Mouse (Mus musculus) lung, adult 2 months (tissue): ENCODE measurements at regions not wholly inside any gene's neighbourhood (a gene's known extent, or its start where the extent isn't known, plus 50 kb on each side); places are given as distances from the start of the nearest gene placed in this dataset.
"Not testable (repeated sequence)": the region's sequence is repeated elsewhere in the genome, so short reads cannot be mapped to it uniquely, and the experiment has no call there.

Source experiments
- DNase-seq: peaks from one replicate; pipeline ENCODE4 v3.0.0; 2022
- H3K4me1 ChIP-seq: fragments of 200-500 bp; 2 replicates; pipeline ENCODE4 v1.6.1; 2011; ENCODE audit warnings: low read length; ENCODE audit not compliant: control insufficient read depth, insufficient read depth
- H3K4me3 ChIP-seq: fragments of 200-500 bp; replicated peaks from 2 replicates; pipeline ENCODE3; 2011; ENCODE audit warnings: low read depth, mild to moderate bottlenecking, control low read depth, low read length; ENCODE audit errors: extremely low read depth
- CTCF ChIP-seq: fragments of 200-500 bp; IDR thresholded peaks from 2 replicates; pipeline ENCODE4 v1.5.1; 2011; ENCODE audit warnings: mild to moderate bottlenecking, low read length, control low read depth; ENCODE audit not compliant: insufficient read depth
- POLR2A ChIP-seq: fragments of 200-500 bp; IDR thresholded peaks from 2 replicates; pipeline ENCODE4 v1.6.1; 2011; ENCODE audit warnings: low read depth, mild to moderate bottlenecking, control low read depth, low read length, borderline replicate concordance; ENCODE audit errors: extremely low read depth
- WGBS: fragments of 180-500 bp; shearing (Covaris S2); methylation state at CpG from one replicate; pipeline ENCODE4 v1.1.7; 2018; 5-methylcytosine and 5-hydroxymethylcytosine counted together

DNA sequence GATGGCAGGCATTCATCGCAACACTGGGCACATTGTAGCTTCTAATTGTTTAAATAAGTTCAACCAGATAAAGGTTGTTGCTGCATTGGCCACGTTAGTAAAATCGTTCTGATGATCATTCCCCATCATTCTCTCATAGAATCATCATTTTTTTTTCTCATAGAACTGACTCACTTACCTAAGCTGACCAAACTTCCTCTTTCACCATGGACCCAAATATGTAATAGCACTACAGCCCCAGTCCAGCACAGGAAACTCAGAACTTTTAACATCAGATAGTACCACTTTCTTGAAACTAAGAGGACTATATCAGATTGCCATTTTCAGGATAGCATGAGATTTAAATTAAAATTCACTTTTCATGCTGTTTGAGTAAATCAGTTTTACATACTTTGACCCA, 82.2 kb upstream of the Anapc15-ps start:
- DNase-seq, result no peak
- no peak for TF ChIP-seq POLR2A
- TF ChIP-seq CTCF, result no peak
- WGBS, result 80% methylated on average over 3 of the region's 3 CpGs
- H3K4me1 ChIP-seq, result no peaks in the 10 kb centered on the region
- no peak overlapping the region for H3K4me3 ChIP-seq

DNA sequence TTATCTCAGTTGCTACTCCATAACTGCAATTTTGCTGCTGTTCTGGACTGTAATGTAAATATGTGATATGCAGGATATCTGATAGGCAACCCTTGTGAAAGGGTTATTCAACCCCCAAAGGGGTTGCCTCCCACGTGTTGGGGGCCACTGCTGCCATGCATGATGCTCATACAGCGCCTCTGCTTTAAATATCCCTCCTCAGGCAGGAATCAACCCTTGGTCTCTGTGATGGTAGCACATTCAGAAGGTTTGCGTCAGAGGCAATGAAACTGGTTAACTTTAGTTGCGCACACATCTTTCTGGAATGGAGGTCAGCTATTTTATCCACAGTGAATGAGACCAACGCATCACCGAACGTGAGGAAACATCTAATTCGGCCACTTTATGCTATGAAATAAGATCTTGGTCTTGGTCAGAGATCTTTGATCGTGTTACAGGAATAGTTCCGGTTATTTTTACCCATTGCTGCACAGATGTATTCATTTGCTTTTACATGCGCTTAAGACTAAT, 80.2 kb upstream of the Anapc15-ps start:
- no peak for DNase-seq
- Histone ChIP-seq H3K4me3 (no peak overlapping the region), H3K4me1 (no peaks in the 10 kb centered on the region)
- 88% methylated on average over 11 of the region's 11 CpGs for WGBS
- no peak for TF ChIP-seq CTCF
- no peak for TF ChIP-seq POLR2A

DNA sequence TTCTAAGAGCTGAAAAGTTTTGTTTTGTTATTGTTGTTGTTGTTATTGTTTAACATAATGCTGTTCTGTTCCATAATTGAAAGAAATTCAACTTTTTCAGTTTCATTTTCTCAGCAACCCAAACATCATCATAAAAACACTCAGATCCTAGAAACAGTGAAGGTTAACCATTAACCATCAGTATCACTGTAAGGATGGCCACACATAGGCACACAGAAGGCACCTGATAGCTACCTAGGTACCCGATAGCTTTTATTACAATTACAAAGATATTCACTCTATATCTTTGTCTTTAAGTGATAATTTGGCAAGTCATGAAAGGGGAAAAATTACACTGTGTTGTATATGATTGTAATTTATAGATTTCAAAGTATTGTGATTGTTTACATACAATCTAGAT, 75.1 kb upstream of the Anapc15-ps start:
- Histone ChIP-seq H3K4me1 (no peaks in the 10 kb centered on the region), H3K4me3 (no peak overlapping the region)
- no peak for TF ChIP-seq CTCF
- TF ChIP-seq POLR2A, result no peak
- DNase-seq, result no peak
- 97% methylated on average over 1 of the region's 1 CpGs for WGBS

DNA sequence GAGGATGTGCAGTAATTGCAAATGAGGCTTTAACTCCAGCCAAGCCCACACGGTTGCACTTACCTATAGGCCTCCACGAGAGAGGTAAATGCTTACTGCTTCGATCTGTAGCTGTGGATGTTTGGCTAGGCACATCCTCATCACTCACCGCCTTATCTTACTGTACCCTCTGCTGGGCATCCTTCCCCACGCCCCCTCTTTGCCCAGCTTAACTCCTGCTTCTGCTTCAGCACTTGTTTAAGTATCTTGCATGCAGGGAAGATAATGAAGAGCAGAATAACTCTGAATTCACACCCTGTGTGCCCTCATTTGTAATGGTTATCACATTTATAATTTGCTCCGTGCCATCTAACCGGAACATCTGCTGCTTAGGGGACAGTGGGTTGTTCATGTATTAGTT, 74.7 kb upstream of the Anapc15-ps start:
- WGBS, result 80% methylated on average over 7 of the region's 7 CpGs
- H3K4me1 ChIP-seq, result no peaks in the 10 kb centered on the region

DNA sequence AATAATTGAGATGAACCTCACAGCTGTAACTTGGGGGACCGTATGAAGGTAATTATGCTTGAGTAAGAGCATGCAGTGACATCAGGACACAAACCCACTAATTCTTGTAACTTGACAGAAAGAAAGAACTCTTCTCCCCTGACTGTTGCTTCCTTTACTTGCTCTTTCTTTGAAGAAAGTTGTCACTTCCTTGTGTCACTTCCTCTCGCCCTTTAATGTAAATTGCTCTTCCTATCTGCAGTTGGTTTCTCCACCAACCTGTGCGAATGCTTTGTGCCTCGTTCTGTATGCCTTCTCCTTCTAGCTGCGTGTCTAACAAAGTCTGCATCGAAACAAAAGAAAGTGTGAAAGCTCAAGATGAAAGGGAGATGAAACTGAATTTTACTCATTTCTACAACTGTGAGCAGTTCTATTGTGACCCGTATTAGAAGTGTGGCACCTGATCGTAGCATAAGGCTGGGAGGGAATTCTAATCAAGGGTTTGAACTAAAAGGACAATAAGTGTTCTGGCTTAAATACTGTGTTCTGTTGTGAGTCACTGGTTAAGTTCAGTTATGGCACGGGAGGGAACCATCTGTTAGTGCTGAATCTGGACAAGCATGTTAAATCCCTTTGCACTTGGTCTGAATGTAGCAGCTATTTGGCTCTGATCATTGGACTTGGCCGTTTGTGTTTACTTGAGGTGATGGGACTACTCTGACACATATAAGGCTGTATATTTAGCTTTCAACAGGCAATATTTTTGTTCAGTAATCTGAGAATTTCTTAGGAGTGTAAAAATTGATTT, 72.8 kb upstream of the Anapc15-ps start:
- WGBS, result 64% methylated on average over 10 of the region's 10 CpGs
- Histone ChIP-seq H3K4me1 (no peaks in the 10 kb centered on the region), H3K4me3 (no peak overlapping the region)
- DNase-seq, result no peak
- TF ChIP-seq POLR2A, result no peak
- no peak for TF ChIP-seq CTCF

More for the DNA sequence above, 74.7 kb upstream of the Anapc15-ps start:
- TF ChIP-seq CTCF (no peak), POLR2A (no peak)
- no peak for DNase-seq
- no peak overlapping the region for H3K4me3 ChIP-seq

DNA sequence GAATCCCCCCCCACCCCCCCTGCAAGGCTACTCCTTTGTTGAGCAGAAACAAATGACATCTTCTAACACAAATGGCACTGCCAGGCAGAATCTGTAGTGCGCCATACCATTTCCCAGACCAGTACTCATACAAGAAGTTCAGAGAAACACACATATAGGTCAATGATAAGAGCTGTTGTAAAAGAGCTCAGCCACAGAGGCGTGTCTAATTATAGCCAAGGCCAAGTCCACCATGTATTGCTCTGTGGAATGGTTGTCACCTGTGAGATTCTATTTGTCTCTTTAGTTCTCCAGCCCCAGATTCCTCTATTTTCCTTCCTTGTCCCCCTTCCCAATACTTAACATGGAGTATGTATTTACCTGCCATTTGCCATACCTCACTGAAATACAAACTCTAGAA, 72.0 kb upstream of the Anapc15-ps start:
- TF ChIP-seq CTCF (no peak), POLR2A (no peak)
- H3K4me1 ChIP-seq, result no peaks in the 10 kb centered on the region
- DNase-seq, result no peak
- WGBS, result 97% methylated on average over 2 of the region's 2 CpGs
- no peak overlapping the region for H3K4me3 ChIP-seq

DNA sequence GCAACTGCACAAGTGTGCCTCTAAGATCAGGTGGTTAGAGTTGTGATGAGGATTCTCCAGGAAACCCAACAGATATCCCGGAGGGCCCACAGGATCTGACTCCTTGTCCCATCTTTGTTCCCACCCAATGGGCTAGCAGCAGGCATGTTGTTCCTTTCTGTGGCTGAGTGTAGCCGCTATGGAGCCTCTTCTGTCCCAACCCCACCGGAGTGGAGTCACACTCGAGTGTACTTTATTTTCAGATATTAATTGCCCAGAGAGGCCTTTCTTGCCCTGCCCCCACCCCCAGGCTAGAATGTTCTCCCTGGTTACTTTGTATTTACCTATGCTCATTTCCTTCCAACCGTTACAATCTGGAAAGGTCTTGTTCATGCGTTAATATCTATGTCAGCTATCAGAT, 70.4 kb upstream of the Anapc15-ps start:
- TF ChIP-seq POLR2A (no peak), CTCF (no peak)
- WGBS, result 78% methylated on average over 6 of the region's 6 CpGs
- no peaks in the 10 kb centered on the region for H3K4me1 ChIP-seq
- DNase-seq, result no peak
- no peak overlapping the region for H3K4me3 ChIP-seq

DNA sequence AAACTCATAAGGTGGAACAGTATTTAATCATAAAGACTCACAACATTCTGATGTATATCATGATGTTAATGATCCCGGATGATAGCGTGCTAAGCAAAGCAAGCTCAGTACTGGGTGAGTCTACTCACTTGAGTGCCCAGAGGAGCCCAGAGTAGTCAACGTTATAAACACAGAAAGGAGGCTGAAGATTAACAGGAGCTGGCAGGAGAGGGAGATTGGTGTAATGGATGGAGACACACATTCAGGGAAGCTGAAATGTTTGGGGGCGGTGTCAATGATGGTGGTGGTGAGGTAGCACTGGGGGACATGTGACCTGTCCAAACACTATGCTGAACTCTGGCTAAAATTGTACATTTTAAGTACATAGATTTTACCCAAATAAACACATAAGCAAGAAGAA, 66.2 kb upstream of the Anapc15-ps start:
- 86% methylated on average over 4 of the region's 4 CpGs for WGBS
- Histone ChIP-seq H3K4me1 (no peaks in the 10 kb centered on the region), H3K4me3 (no peak overlapping the region)
- TF ChIP-seq POLR2A, result no peak
- DNase-seq, result no peak

DNA sequence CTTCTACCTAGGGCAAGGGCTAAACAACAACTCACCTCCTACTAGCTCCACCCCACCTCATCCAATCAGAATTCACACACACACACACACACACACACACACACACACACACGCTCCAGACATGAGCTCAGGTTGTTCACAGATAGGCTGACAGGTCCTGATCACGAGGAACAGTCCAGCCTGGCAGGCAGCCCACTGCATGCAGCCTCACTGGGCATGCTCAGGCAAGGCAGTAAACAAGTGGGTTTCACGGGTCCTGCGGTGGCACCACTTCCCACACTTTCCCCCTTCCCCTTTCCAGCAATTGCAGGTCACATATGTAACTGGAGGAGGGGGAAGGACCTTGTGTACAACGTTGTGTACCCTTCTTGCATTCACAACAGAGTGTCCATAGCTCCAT, 63.5 kb upstream of the Anapc15-ps start:
- H3K4me3 ChIP-seq, DNase-seq, H3K4me1 ChIP-seq: not testable (repeated sequence)
- 55% methylated on average over 5 of the region's 5 CpGs for WGBS

DNA sequence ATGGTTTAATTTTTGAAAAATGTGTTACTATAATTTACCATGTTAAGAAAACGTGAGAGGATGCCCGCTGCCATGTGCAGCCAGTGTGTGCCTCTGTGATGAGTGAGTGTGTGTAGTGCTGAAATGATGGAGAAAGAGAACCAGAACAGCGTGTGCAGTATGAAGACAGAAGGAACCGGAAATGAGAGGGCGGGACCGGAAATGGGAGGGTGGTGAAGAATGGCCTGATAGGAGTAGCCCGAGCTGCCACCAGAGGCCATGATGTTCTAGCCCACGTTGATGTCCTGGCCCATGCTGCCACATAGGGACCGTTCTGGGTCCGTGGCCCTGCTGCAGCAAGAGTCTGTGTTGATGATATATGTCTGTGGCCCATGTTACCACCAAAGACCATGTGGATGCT, 57.8 kb upstream of the Anapc15-ps start:
- Histone ChIP-seq H3K4me3 (no peak overlapping the region), H3K4me1 (no peaks in the 10 kb centered on the region)
- DNase-seq, result no peak
- 87% methylated on average over 10 of the region's 10 CpGs for WGBS
- no peak for TF ChIP-seq CTCF
- TF ChIP-seq POLR2A, result no peak
